Mouse (Mus musculus) MEL (cell line): ENCODE data around the gene Ptchd3.

Source experiments
- ELF1 ChIP-seq: IDR thresholded peaks from 2 replicates; pipeline ENCODE4 v1.6.1; 2014; ENCODE audit warnings: low read depth, mild to moderate bottlenecking, inconsistent platforms, low read length, improper control_type of control experiment, moderate library complexity
- EP300 ChIP-seq, 2 experiments: IDR thresholded peaks; 2 replicates each; pipeline ENCODE4 v1.6.1; 2011; ENCODE audit warnings: improper control_type of control experiment in 2 of 2, low read length in 2 of 2, low read depth in 1 of 2, mild to moderate bottlenecking in 1 of 2
- HCFC1 ChIP-seq: IDR thresholded peaks from 2 replicates; pipeline ENCODE4 v1.6.1; 2012; ENCODE audit warnings: low read depth, mild to moderate bottlenecking, inconsistent platforms, low read length, improper control_type of control experiment, moderate library complexity
- POLR2A ChIP-seq, 2 experiments: IDR thresholded peaks; 2 replicates each; pipeline ENCODE4 v1.6.1; 2011 to 2012; ENCODE audit warnings: low read length in 2 of 2, mild to moderate bottlenecking in 2 of 2, control low read depth in 1 of 2, improper control_type of control experiment in 1 of 2, low read depth in 1 of 2, moderate library complexity in 1 of 2; ENCODE audit not compliant: control insufficient read depth in 1 of 2, insufficient read depth in 1 of 2, poor library complexity in 1 of 2
- SIN3A ChIP-seq: IDR thresholded peaks from 2 replicates; pipeline ENCODE4 v1.6.1; 2012; ENCODE audit warnings: low read length, improper control_type of control experiment, inconsistent platforms

DNA sequence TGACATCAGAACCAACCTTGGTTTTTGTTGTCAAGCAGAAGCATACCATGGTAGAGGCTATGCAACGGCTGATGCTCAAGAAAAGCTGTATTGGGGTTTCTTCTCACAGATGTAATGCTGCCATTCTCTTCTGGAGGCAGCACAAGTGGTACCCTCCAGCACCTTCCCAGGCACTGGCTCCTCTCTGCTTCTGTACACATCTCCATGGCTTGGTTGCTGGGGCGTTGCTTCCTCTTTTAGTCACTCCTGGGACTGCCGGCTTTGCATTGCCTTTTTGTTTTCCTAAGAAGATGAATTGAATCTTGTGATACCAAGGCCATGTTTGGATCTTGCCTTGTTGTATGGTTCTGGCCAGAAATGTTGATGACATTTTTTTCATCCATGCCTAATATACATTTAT lies 40.5 kb upstream of the Ptchd3 start:
- TF ChIP-seq SIN3A = no peak
- no peak for TF ChIP-seq ELF1
- TF ChIP-seq EP300 (IDR thresholded peaks at IDR 0.05; ENCODE audit: low read depth in 1 of 2, low read length in 2 of 2) = no peak
- TF ChIP-seq POLR2A (IDR thresholded peaks at IDR 0.05; ENCODE audit: control insufficient read depth in 1 of 2, insufficient read depth in 1 of 2, low read depth in 1 of 2, low read length in 2 of 2, poor library complexity in 1 of 2) = no peak
- TF ChIP-seq HCFC1 = no peak
